Mouse (Mus musculus) stomach, embryonic 14.5 days (tissue): Measurements from ENCODE around the gene Bloc1s1. TPM values are rescaled to one million over a fixed set of nuclear protein-coding genes. Genes with fewer than 3 reads are reported as not detected.

Experiments used
- ATAC-seq: fragments of 200-750 bp; cut with Nextera tagmentation; 2 replicates; pipeline ENCODE4 v1.8.0; 2017; ENCODE audit warnings: low read depth, moderate TSS enrichment; ENCODE audit not compliant: insufficient number of reproducible peaks, insufficient read depth, low FRiP score
- H3K27ac ChIP-seq: fragments of 300-500 bp; sonication (generic); 2 replicates; pipeline ENCODE4 v1.5.1; 2014; ENCODE audit warnings: mild to moderate bottlenecking, low read length, moderate library complexity, mixed read lengths
- H3K27me3 ChIP-seq: fragments of 300-500 bp; sonication (generic); 2 replicates; pipeline ENCODE4 v1.6.1; 2014; ENCODE audit warnings: low read length, control low read depth, mixed read lengths; ENCODE audit not compliant: control insufficient read depth, insufficient read depth
- H3K36me3 ChIP-seq: fragments of 300-500 bp; sonication (generic); 2 replicates; pipeline ENCODE4 v1.6.1; 2014; ENCODE audit warnings: mild to moderate bottlenecking, control low read depth, low read length, moderate library complexity, mixed read lengths; ENCODE audit not compliant: control insufficient read depth, insufficient read depth
- H3K4me1 ChIP-seq: fragments of 300-500 bp; sonication (generic); 2 replicates; pipeline ENCODE4 v1.6.1; 2014; ENCODE audit warnings: low read length, control low read depth, mixed read lengths; ENCODE audit not compliant: control insufficient read depth, insufficient read depth
- H3K4me2 ChIP-seq: fragments of 300-500 bp; sonication (generic); replicated peaks from 2 replicates; pipeline ENCODE4 v1.6.1; 2014; ENCODE audit warnings: low read depth, low read length, control low read depth
- H3K4me3 ChIP-seq: fragments of 300-500 bp; sonication (generic); 2 replicates; pipeline ENCODE4 v1.5.1; 2014; ENCODE audit warnings: low read depth, low read length, control low read depth
- H3K9ac ChIP-seq: fragments of 300-500 bp; sonication (generic); replicated peaks from 2 replicates; pipeline ENCODE4 v1.6.1; 2014; ENCODE audit warnings: low read depth, mild to moderate bottlenecking, control low read depth, low read length, moderate library complexity, mixed read lengths
- H3K9me3 ChIP-seq: fragments of 300-500 bp; sonication (generic); 2 replicates; pipeline ENCODE4 v1.6.1; 2016; ENCODE audit warnings: low read depth, low read length, control low read depth; ENCODE audit not compliant: control insufficient read depth
- WGBS: fragments of 180-500 bp; shearing (Covaris S2); extraction: QIAGEN DNeasy Blood & Tissue Kit; methylation state at CpG from one replicate; pipeline ENCODE4 v1.1.7; 2014; 5-methylcytosine and 5-hydroxymethylcytosine counted together
- polyA plus RNA-seq: library from polyadenylated mRNA; unstranded; fragments of >200 nt; fragmentation: Nextera tagmentation; extraction: Ambion mirVana; gene quantifications from 2 replicates; pipeline ENCODE4 v1.2.1, GENCODE M21; 2014

The Bloc1s1 gene
- polyA plus RNA-seq, 1 experiment from 2014 or later, result 236 TPM

DNA sequence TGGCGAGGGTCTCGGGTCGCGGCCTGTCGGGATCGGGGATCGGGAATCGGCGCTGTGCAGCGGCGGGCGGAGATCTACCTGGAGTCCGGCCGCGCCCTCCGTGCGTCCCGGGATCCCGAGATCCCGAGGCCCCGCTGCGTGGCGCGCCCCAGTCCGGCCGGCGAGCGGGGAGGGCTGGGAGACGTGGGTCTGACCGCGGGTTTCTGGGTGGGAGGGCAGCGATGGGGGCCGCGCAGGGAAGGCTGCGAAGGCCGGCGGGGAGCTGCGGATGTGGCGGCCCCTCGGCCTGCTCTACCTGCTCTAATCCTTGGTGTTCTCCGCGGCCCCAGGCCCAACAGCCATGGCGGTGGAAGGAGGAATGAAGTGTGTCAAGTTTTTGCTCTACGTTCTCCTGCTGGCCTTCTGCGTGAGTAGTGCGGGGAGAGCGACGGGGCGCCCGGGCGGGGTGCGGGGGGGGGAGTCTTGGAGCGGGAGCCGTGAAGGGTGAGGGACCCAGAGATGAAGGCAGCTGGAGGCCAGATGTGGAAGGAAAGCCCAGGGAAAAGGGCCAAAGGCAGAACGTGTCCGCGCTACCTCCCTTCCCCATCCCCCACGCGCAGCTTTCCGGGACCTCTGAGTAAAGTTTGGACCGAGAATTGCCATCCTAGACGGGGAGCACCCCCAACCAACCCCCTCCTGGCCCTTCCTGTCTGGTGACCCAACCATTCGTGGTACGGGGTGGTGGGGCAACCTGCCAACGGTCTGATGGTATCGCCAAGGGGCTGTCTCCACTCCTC is 13.6 kb downstream of the Bloc1s1 start:
- peak; percentile 21 for ATAC-seq
- no peaks in the 10 kb centered on the region for H3K27me3 ChIP-seq
- peak overlapping the region; percentile 96 for H3K9ac ChIP-seq
- H3K27ac ChIP-seq, result peak overlapping the region; percentile 90
- peak overlapping the region; percentile 68 for H3K4me2 ChIP-seq
- peaks cover 8% of the 10 kb centered on the region for H3K4me1 ChIP-seq
- peak overlapping the region; percentile 90 for H3K4me3 ChIP-seq
- H3K9me3 ChIP-seq, result no peaks in the 10 kb centered on the region
- H3K36me3 ChIP-seq, result peaks cover 20% of the 10 kb centered on the region; the same call in 1 of the 2 replicates
- WGBS, result under 1% methylated on average over 66 of the region's 66 CpGs

DNA sequence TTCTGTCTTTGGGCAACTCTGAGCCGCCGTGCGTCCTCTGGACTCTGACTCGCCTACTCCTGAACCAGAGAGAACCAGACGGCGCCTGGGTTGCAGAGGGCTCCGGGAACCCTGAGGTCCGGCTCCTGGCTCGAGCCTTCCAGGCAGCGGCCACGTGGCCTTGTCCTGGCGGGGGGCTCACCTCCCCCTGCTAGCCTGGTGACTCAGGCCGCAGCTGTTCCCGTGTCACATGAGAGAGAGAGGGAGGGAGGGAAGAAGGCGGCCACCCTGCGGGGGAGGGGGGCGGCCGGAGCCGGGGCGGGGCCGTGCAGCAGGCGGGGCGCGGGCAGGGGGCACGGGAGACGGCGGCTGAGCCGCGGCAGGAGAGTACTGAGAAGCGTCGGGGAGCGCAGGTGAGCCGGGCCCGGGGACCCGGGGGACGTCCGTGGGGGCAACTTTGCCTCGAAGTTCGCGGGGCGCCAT is 14.2 kb downstream of the Bloc1s1 start:
- Histone ChIP-seq H3K27ac (peak overlapping the region; percentile 90), H3K4me1 (peaks cover 8% of the 10 kb centered on the region), H3K4me2 (peak overlapping the region; percentile 68), H3K9me3 (no peaks in the 10 kb centered on the region), H3K27me3 (no peaks in the 10 kb centered on the region), H3K9ac (peak overlapping the region; percentile 96), H3K4me3 (peak overlapping the region; percentile 90), H3K36me3 (peaks cover 20% of the 10 kb centered on the region; the same call in 1 of the 2 replicates)
- peak; percentile 88 for ATAC-seq
- WGBS, result 0% methylated on average over 36 of the region's 41 CpGs

DNA sequence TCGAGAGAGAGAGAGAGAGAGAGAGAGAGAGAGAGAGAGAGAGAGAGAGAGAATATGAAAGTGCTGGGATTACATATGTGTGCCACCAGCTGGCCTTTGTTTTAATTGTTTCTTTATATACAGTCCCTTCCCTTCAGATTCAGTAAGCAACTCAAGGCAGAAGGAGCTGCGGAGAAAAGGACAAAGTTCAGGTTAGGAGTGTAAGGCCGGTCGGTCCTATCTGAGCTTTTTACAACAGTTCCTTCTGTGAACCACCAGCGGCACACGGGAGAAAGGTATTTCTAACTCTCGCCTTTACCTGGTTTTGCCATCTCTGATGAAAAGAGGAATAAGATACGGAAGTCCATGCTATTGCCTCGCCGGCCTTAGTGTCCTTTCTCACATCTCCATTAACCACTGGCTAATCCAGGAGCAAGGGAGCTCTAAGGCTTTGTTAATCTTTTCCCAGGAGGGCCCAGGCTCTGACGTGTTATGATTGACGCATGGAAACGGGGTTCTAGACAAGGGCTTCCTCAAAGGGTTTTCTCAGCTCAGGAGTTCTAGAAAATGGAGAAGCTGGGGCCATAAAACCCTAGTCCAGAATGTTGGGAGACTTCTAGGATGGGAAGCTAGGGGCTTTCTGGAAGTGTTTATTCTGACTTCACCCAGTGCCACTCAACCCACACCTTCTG is 14.9 kb downstream of the Bloc1s1 start:
- ATAC-seq, result no peak
- WGBS, result 46% methylated on average over 13 of the region's 13 CpGs
- H3K4me3 ChIP-seq, result peak overlapping the region; percentile 90
- peak overlapping the region; percentile 90 for H3K27ac ChIP-seq
- H3K27me3 ChIP-seq, result no peaks in the 10 kb centered on the region
- H3K36me3 ChIP-seq, result peaks cover 15% of the 10 kb centered on the region; the same call in 1 of the 2 replicates
- peak overlapping the region; percentile 68 for H3K4me2 ChIP-seq
- peak overlapping the region; percentile 96 for H3K9ac ChIP-seq
- H3K9me3 ChIP-seq, result no peaks in the 10 kb centered on the region
- H3K4me1 ChIP-seq, result peaks cover 8% of the 10 kb centered on the region

DNA sequence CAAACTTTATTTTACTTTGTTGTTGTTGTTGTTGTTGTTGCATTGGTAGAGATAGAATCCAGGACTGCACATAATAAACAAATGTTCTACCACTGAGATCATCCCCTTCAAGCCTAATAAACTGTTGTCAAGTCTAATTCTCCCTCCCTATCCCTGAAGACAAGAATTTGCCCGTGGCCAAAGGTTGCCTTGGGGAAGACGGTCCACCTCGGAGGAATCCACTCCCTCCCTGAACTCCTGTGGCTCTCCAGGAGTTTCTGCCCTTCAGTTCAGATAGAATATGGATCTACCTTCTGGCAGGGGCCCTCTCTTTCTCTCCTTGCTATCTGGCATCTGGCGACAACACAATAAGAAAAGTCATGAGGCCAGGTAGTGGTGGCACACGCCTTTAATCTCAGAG is 19.0 kb downstream of the Bloc1s1 start:
- WGBS, result 69% methylated on average over 5 of the region's 5 CpGs
- no peak overlapping the region for H3K9ac ChIP-seq
- no peak overlapping the region for H3K4me2 ChIP-seq
- H3K36me3 ChIP-seq, result no peaks in the 10 kb centered on the region
- H3K4me1 ChIP-seq, result no peaks in the 10 kb centered on the region
- H3K9me3 ChIP-seq, result no peaks in the 10 kb centered on the region
- no peak overlapping the region for H3K4me3 ChIP-seq
- no peak overlapping the region for H3K27ac ChIP-seq
- H3K27me3 ChIP-seq, result no peaks in the 10 kb centered on the region
- no peak for ATAC-seq

DNA sequence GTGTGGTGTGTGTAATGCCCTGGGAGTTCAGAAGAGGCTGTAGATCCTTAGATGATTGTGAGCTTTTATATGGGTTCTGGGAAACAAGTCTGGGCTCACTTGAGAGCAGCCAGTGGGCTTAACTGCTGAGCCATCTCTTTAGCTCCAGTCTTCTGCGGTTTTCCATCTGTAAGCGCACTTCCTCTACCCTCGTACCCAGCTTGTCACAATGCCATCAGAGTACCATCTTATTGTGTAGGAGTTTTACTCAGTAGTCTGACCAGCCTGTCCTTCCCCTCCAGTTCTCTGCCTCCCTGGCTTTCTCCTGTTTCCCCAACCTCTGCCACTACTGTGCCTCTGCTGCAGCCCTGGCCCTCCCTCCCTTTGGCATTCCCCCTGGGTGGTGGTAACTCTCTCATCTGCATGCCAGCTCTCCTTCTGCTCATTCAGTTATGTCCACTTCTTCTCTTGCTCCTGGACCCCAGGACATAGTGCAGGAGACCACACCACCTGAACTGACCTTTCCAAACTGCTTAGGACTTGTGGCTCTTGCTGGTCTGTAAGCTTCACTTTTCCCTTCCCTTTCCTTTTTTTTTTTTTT is 21.3 kb downstream of the Bloc1s1 start:
- 81% methylated on average over 3 of the region's 3 CpGs for WGBS
- Histone ChIP-seq H3K9me3 (no peaks in the 10 kb centered on the region), H3K36me3 (no peaks in the 10 kb centered on the region), H3K27ac (no peak overlapping the region), H3K27me3 (no peaks in the 10 kb centered on the region), H3K4me1 (no peaks in the 10 kb centered on the region), H3K4me2 (no peak overlapping the region), H3K4me3 (no peak overlapping the region), H3K9ac (no peak overlapping the region)
- ATAC-seq, result no peak

DNA sequence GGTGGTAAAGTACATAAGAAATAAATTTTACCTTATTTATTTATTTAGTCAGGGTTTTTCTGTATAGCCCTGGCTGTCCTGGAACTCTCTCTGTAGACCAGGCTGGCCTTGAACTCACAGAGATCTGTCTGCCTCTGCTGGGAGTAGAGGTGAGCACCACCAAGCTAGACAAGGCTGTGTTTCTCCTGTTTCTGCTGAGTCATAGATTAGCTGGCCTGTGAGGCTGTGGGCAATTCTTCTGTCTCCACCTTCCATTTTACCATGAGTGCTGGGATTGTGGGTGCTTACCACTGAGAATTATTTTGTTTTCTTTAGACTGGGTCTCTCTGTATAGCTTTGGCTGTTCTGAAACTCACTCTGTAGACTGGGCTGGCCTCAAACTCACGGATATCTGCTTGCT is 22.4 kb downstream of the Bloc1s1 start:
- H3K4me2 ChIP-seq, result no peak overlapping the region
- no peaks in the 10 kb centered on the region for H3K27me3 ChIP-seq
- H3K9me3 ChIP-seq, result no peaks in the 10 kb centered on the region
- no peak overlapping the region for H3K4me3 ChIP-seq
- H3K27ac ChIP-seq, result no peak overlapping the region
- H3K9ac ChIP-seq, result no peak overlapping the region
- WGBS, result 75% methylated on average over 1 of the region's 1 CpGs
- ATAC-seq, result no peak
- H3K36me3 ChIP-seq, result no peaks in the 10 kb centered on the region
- no peaks in the 10 kb centered on the region for H3K4me1 ChIP-seq

DNA sequence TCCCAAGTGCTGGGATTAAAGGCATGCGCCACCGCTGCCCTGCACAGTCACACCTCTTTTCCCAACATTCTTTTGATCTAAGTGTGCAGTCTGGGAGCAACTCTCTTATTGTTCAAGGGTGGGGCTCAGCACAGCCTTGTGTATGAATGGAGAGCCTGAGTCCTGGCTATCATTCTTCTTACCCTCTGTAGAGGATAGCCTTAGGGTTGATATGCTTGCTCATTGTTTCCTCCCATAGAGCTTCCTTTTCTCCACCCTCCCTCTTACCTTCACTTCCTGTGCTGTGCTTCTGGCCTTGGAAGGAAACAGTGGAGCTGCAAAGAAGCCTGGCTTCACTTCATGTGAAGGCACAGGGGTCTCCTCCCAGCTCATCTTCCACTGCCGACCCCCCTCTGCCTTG is 23.1 kb downstream of the Bloc1s1 start, which contains the start of gene Cd63:
TSS of gene Cd63 (plus strand) at position 292 of the 400 bp plus-strand sequence.
- Histone ChIP-seq H3K36me3 (no peaks in the 10 kb centered on the region), H3K27me3 (no peaks in the 10 kb centered on the region), H3K4me3 (no peak within 1 kb of the TSS), H3K4me2 (no peak within 1 kb of the TSS), H3K9me3 (no peaks in the 10 kb centered on the region), H3K4me1 (peaks cover 3% of the 10 kb centered on the region; the same call in 1 of the 2 replicates), H3K27ac (no peak within 1 kb of the TSS), H3K9ac (no peak within 1 kb of the TSS)
- 76% methylated on average over 3 of the region's 3 CpGs for WGBS
- no peak for ATAC-seq

DNA sequence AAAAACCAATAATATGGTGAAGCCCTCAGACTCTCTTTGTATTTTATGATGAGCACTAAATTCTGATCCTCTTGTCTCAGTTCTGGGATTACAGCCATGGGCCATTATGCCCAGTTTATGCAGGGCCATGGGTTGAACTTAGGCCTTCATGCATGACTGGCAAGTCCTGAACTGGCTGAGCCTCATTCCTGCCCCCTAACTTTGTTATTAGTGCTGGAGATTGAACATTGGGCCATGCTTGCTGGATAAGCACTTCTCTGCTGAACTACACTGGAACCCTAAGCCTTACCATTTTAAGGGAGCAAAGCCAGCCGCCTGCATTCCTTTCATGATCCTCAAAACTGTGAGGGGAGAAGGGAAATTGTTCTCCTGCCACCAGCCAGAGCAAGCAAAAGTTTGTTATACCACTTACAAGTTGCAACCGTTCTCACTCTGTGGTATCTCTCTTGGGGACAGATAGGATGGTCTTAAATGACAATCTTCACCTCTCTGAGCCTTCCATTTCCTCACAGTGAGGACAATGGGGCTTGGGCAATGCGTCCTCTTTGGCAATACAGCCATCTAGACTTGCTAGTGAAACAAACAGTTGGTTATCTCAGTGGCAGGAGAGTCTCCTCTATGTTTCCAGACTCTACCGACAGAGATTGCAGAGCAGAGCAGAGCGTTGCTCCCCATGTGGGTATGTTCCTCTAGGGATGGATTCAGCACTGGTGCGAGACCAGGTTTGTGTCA is 23.9 kb downstream of the Bloc1s1 start:
- Histone ChIP-seq H3K36me3 (no peaks in the 10 kb centered on the region), H3K4me2 (no peak overlapping the region), H3K9ac (no peak overlapping the region), H3K27me3 (no peaks in the 10 kb centered on the region), H3K27ac (no peak overlapping the region), H3K4me1 (peaks cover 3% of the 10 kb centered on the region; the same call in 1 of the 2 replicates), H3K4me3 (no peak overlapping the region), H3K9me3 (no peaks in the 10 kb centered on the region)
- no peak for ATAC-seq
- WGBS, result 76% methylated on average over 6 of the region's 6 CpGs
